Mouse (Mus musculus) liver, postnatal 0 days (tissue): Measurements from ENCODE around the gene Slc13a5. TPM values are rescaled to one million over a fixed set of nuclear protein-coding genes. Genes with fewer than 3 reads are reported as not detected.

Source experiments
- ATAC-seq: fragments of 200-750 bp; cut with Nextera tagmentation; 2 replicates; pipeline ENCODE4 v1.8.0; 2017; ENCODE audit warnings: mild to moderate bottlenecking, moderate library complexity
- DNase-seq: peaks from one replicate; pipeline ENCODE4 v3.0.0-alpha.2; 2016
- H3K27ac ChIP-seq: fragments of 300-500 bp; sonication (generic); 2 replicates; pipeline ENCODE4 v1.5.1; 2014; ENCODE audit warnings: antibody characterized with exemption, moderate library complexity, mild to moderate bottlenecking, low read depth
- H3K27me3 ChIP-seq: fragments of 300-500 bp; sonication (generic); 2 replicates; pipeline ENCODE4 v1.6.1; 2014; ENCODE audit warnings: low read length, control low read depth, mixed read lengths; ENCODE audit not compliant: insufficient read depth
- H3K36me3 ChIP-seq: fragments of 300-500 bp; sonication (generic); replicated peaks from 2 replicates; pipeline ENCODE4 v1.6.1; 2014; ENCODE audit warnings: mild to moderate bottlenecking, control low read depth, low read length, moderate library complexity, mixed read lengths; ENCODE audit not compliant: insufficient read depth
- H3K4me1 ChIP-seq: fragments of 300-500 bp; sonication (generic); 2 replicates; pipeline ENCODE4 v1.6.1; 2014; ENCODE audit warnings: antibody characterized with exemption, mild to moderate bottlenecking, control low read depth; ENCODE audit not compliant: insufficient read depth
- H3K4me2 ChIP-seq: fragments of 300-500 bp; sonication (generic); 2 replicates; pipeline ENCODE4 v1.6.1; 2014; ENCODE audit warnings: low read depth, mild to moderate bottlenecking, low read length, moderate library complexity, mixed read lengths
- H3K4me3 ChIP-seq: fragments of 300-500 bp; sonication (generic); 2 replicates; pipeline ENCODE4 v1.5.1; 2014; ENCODE audit warnings: low read depth, low read length
- H3K9ac ChIP-seq: fragments of 300-500 bp; sonication (generic); replicated peaks from 2 replicates; pipeline ENCODE4 v1.6.1; 2014; ENCODE audit warnings: mild to moderate bottlenecking, moderate library complexity
- H3K9me3 ChIP-seq: fragments of 300-500 bp; sonication (generic); 2 replicates; pipeline ENCODE4 v1.6.1; 2016; ENCODE audit warnings: mild to moderate bottlenecking, control low read depth, low read length, mixed read lengths
- CTCF ChIP-seq: sonication (generic); IDR thresholded peaks from 2 replicates; pipeline ENCODE4 v1.5.1; 2016; ENCODE audit warnings: antibody characterized with exemption, low read depth
- EP300 ChIP-seq: IDR thresholded peaks from 2 replicates; pipeline ENCODE4 v1.6.1; 2016; ENCODE audit warnings: antibody characterized with exemption, low read depth, mild to moderate bottlenecking
- WGBS: fragments of 180-500 bp; shearing (Covaris S2); extraction: QIAGEN DNeasy Blood & Tissue Kit; methylation state at CpG from one replicate; pipeline ENCODE4 v1.1.7; 2014; ENCODE audit not compliant: insufficient replicate concordance; 5-methylcytosine and 5-hydroxymethylcytosine counted together
- polyA plus RNA-seq: library from polyadenylated mRNA; unstranded; fragments of >200 nt; fragmentation: Nextera tagmentation; extraction: Ambion mirVana; gene quantifications from 2 replicates; pipeline ENCODE4 v1.2.1, GENCODE M21; 2015

The Slc13a5 gene
- polyA plus RNA-seq, 1 experiment from 2014 or later, result not detected

- Histone ChIP-seq H3K4me3 (no peak overlapping the region), H3K36me3 (no peaks in the 10 kb centered on the region), H3K27me3 (0 out of 2 replicates have a peak, but pooled peaks cover 8% of the 10 kb centered on the region), H3K4me1 (no peaks in the 10 kb centered on the region), H3K9me3 (no peaks in the 10 kb centered on the region), H3K4me2 (no peak overlapping the region), H3K9ac (no peak overlapping the region), H3K27ac (no peak overlapping the region)
- DNase-seq (no peak), ATAC-seq (no peak)
- TF ChIP-seq EP300 (no peak), CTCF (no peak)
- WGBS, result 74% methylated on average over 10 of the region's 10 CpGs
Measured at GRCm38 (mm10) chr11:72226020-72226791, 40.8 kb downstream of the Slc13a5 start.

DNA sequence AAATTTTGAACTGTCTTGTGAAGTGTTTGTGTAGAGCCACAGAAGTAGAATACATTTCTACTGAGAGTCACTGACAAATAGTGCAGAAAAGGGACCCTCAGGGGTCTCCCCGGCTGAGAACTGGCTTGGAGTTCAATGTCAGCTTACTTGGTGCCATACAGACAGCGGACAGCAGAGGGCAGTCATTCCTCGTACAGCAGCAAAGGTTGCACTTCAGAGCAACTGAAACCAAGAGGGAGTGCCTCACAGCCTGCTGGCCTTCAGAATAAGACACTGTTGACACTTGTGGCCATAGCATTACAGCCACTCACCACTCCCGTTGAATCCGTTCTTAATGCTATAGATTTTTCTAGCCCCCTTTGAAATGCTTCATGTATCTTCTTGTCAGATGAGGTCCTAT lies 42.2 kb downstream of the Slc13a5 start:
- Histone ChIP-seq H3K4me1 (no peaks in the 10 kb centered on the region), H3K36me3 (no peaks in the 10 kb centered on the region), H3K9ac (no peak overlapping the region), H3K27ac (no peak overlapping the region), H3K4me2 (no peak overlapping the region), H3K4me3 (no peak overlapping the region), H3K9me3 (no peaks in the 10 kb centered on the region), H3K27me3 (0 out of 2 replicates have a peak, but pooled peaks cover 4% of the 10 kb centered on the region)
- TF ChIP-seq CTCF (peak; percentile 92), EP300 (no peak)
- ATAC-seq (no peak), DNase-seq (peak; percentile 75)
- 7% methylated on average over 5 of the region's 5 CpGs for WGBS

GRCm38 (mm10) chr11:72223414-72223813 lies 43.6 kb downstream of the Slc13a5 start:
- 79% methylated on average over 4 of the region's 4 CpGs for WGBS
- H3K4me3 ChIP-seq, result no peak overlapping the region
- TF ChIP-seq EP300, result no peak
- no peak for TF ChIP-seq CTCF
- H3K27me3 ChIP-seq, result 0 out of 2 replicates have a peak, but pooled peaks cover 1% of the 10 kb centered on the region
- DNase-seq, result no peak
- no peaks in the 10 kb centered on the region for H3K36me3 ChIP-seq
- no peak overlapping the region for H3K9ac ChIP-seq
- no peaks in the 10 kb centered on the region for H3K9me3 ChIP-seq
- H3K4me2 ChIP-seq, result no peak overlapping the region
- no peak overlapping the region for H3K27ac ChIP-seq
- H3K4me1 ChIP-seq, result no peaks in the 10 kb centered on the region
- no peak for ATAC-seq

DNA sequence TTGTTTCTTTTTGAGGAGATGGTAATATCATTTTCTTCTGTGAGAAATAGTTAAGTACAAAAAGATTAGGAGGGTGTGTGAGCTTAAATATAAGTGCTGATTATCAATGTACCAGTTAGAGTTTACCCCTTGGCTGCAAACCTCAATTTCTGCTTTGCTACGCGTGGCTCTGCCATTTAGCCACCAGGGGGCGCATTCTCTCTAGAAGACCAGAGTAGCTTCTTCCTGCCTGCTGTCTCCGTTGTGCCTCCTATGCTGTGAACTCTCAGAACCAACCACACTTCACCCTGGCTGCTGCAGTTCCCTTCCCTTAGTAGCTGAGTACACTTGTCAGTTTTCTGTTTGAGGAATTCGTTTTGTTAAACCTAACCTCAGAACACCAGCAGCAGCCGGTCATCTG lies 45.7 kb downstream of the Slc13a5 start:
- H3K9me3 ChIP-seq, result no peaks in the 10 kb centered on the region
- no peaks in the 10 kb centered on the region for H3K36me3 ChIP-seq
- no peak overlapping the region for H3K27ac ChIP-seq
- DNase-seq, result peak; percentile 80
- H3K9ac ChIP-seq, result no peak overlapping the region
- no peak overlapping the region for H3K4me2 ChIP-seq
- WGBS, result 19% methylated on average over 6 of the region's 6 CpGs
- no peaks in the 10 kb centered on the region for H3K27me3 ChIP-seq
- TF ChIP-seq EP300 (no peak), CTCF (peak; percentile 94)
- ATAC-seq, result no peak
- H3K4me3 ChIP-seq, result no peak overlapping the region
- peaks cover 3% of the 10 kb centered on the region; the same call in 1 of the 2 replicates for H3K4me1 ChIP-seq

DNA sequence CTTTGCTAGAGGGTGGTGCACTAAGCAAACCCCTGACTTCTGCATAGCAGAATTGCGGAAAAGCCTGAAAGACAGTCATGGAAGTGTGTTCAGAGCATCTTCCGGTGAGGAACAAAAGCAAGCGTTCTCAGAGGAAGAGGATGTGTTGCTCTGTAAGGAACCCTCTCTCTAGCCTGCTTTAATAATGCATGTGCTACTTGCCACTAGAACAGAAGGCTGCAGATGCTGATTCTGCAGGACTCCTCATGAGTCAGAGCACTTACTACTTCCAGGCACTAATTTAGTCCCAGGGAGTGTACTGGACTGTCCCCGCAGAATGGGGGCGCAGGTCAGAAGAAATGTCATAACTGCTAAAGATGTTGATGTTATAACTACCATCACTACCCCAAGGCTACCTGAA lies 49.9 kb downstream of the Slc13a5 start:
- 69% methylated on average over 5 of the region's 5 CpGs for WGBS
- TF ChIP-seq CTCF, result no peak
- no peak for TF ChIP-seq EP300
- H3K27ac ChIP-seq, result no peak overlapping the region
- H3K4me1 ChIP-seq, result peaks cover 10% of the 10 kb centered on the region
- H3K4me3 ChIP-seq, result no peak overlapping the region
- H3K27me3 ChIP-seq, result no peaks in the 10 kb centered on the region
- H3K9ac ChIP-seq, result no peak overlapping the region
- no peaks in the 10 kb centered on the region for H3K36me3 ChIP-seq
- no peak overlapping the region for H3K4me2 ChIP-seq
- H3K9me3 ChIP-seq, result no peaks in the 10 kb centered on the region
- no peak for ATAC-seq
- DNase-seq, result no peak

GRCm38 (mm10) chr11:72215410-72215797 lies 51.6 kb downstream of the Slc13a5 start, which contains the start of gene Med31:
TSS of gene Med31 (minus strand) at chr11:72215592.
- peak within 1 kb of the TSS; percentile 30 for H3K27ac ChIP-seq
- H3K9ac ChIP-seq, result peak within 1 kb of the TSS; percentile 64
- no peak for TF ChIP-seq CTCF
- no peak for TF ChIP-seq EP300
- DNase-seq (peak; percentile 85), ATAC-seq (peak; percentile 84)
- peak within 1 kb of the TSS; percentile 63 for H3K4me3 ChIP-seq
- H3K4me2 ChIP-seq, result peak within 1 kb of the TSS; percentile 78
- H3K4me1 ChIP-seq, result peaks cover 10% of the 10 kb centered on the region
- no peaks in the 10 kb centered on the region for H3K9me3 ChIP-seq
- 2% methylated on average over 29 of the region's 29 CpGs for WGBS
- 0 out of 2 replicates have a peak, but pooled peaks cover 8% of the 10 kb centered on the region for H3K36me3 ChIP-seq
- no peaks in the 10 kb centered on the region for H3K27me3 ChIP-seq
